Mouse (Mus musculus) small intestine, adult 2 months (tissue): ENCODE measurements around the gene Ntm. TPM values are rescaled to one million over a fixed set of nuclear protein-coding genes. Genes with fewer than 3 reads are reported as not detected.

Experiments used
- H3K27ac ChIP-seq: fragments of 200-500 bp; 2 replicates; pipeline ENCODE4 v1.5.1; 2012; ENCODE audit warnings: low read depth, low read length, control low read depth, inconsistent platforms; ENCODE audit not compliant: insufficient read depth
- H3K27me3 ChIP-seq: fragments of 200-500 bp; 2 replicates; pipeline ENCODE4 v1.6.1; 2012; ENCODE audit warnings: mild to moderate bottlenecking, moderate library complexity, low read length, inconsistent platforms; ENCODE audit not compliant: control insufficient read depth, insufficient read depth
- H3K36me3 ChIP-seq: fragments of 200-500 bp; 2 replicates; pipeline ENCODE4 v1.6.1; 2012; ENCODE audit warnings: mild to moderate bottlenecking, low read length, control low read depth, inconsistent platforms; ENCODE audit not compliant: control insufficient read depth, insufficient read depth
- H3K4me1 ChIP-seq: fragments of 200-500 bp; 2 replicates; pipeline ENCODE4 v1.6.1; 2012; ENCODE audit warnings: low read length, inconsistent platforms, mixed read lengths; ENCODE audit not compliant: control insufficient read depth, insufficient read depth, insufficient read length
- H3K4me3 ChIP-seq: fragments of 200-500 bp; 2 replicates; pipeline ENCODE4 v1.5.1; 2012; ENCODE audit warnings: low read depth, mild to moderate bottlenecking, control low read depth, inconsistent platforms, low read length, moderate library complexity
- CTCF ChIP-seq: fragments of 200-500 bp; IDR thresholded peaks from 2 replicates; pipeline ENCODE4 v1.5.1; 2012; ENCODE audit warnings: low read depth, mild to moderate bottlenecking, control low read depth, inconsistent platforms, low read length, moderate library complexity, mixed read lengths; ENCODE audit not compliant: insufficient replicate concordance, insufficient read length; ENCODE audit errors: extremely low read depth
- POLR2A ChIP-seq: fragments of 200-500 bp; IDR thresholded peaks from 2 replicates; pipeline ENCODE4 v1.6.1; 2012; ENCODE audit warnings: low read depth, mild to moderate bottlenecking, control low read depth, inconsistent platforms, low read length, moderate library complexity
- WGBS: fragments of 180-500 bp; shearing (Covaris S2); methylation state at CpG from one replicate; pipeline ENCODE4 v1.1.7; 2018; 5-methylcytosine and 5-hydroxymethylcytosine counted together
- polyA plus RNA-seq: library from polyadenylated mRNA; depleted of rRNA; stranded (reverse); fragments of >200 nt; gene quantifications from 2 replicates; pipeline ENCODE4 v1.2.3, GENCODE M21; 2012

Ntm gene
- polyA plus RNA-seq, 1 experiment = 0.10 TPM

DNA sequence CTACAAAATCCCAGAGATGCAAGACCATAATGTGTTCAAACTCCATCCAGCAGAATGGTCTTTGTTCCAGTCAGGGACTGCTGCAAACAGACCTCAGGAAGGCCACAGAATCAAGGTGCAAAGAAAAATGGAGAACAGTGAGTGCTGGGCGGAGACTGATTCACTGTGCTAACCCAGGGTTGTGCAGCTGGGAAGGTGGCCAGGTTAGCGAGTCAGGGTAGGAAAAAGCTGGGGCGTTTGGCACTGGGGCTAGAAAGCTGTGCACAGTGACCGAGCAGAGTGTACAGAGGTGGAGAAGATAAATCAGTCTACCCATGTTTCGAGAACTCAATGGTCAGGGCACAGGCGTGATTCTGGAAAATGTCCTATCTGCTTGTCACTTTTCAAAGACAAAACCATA lies 291.1 kb downstream of the Ntm start:
- Histone ChIP-seq H3K4me3 (no peak overlapping the region), H3K27ac (no peak overlapping the region), H3K4me1 (no peaks in the 10 kb centered on the region), H3K27me3 (no peaks in the 10 kb centered on the region), H3K36me3 (no peaks in the 10 kb centered on the region)
- WGBS = 73% methylated on average over 6 of the region's 6 CpGs
- TF ChIP-seq POLR2A (no peak), CTCF (no peak)

DNA sequence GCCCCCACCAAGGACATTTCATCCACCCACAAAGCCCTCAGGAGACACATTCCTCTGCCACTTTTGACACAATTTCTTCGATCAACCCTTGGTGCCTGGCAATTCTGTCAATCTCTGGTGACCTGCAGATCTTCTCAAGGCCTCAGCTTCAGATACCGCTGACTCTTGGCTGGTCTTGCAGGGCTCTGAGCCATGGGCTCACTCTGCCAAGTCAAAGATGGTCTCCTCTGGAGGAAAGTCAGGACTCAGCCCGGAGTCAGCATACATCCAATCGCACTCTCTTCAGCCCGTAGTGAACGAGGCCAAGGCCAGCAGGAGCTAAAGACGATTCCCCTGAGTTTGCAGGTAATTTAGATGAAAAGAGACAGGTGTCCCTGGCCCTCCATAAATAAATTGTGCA lies 299.7 kb downstream of the Ntm start:
- H3K27me3 ChIP-seq = no peaks in the 10 kb centered on the region
- no peak overlapping the region for H3K27ac ChIP-seq
- H3K4me1 ChIP-seq = no peaks in the 10 kb centered on the region
- WGBS = 76% methylated on average over 7 of the region's 7 CpGs
- H3K36me3 ChIP-seq = no peaks in the 10 kb centered on the region
- no peak overlapping the region for H3K4me3 ChIP-seq
- TF ChIP-seq POLR2A (no peak), CTCF (no peak)

DNA sequence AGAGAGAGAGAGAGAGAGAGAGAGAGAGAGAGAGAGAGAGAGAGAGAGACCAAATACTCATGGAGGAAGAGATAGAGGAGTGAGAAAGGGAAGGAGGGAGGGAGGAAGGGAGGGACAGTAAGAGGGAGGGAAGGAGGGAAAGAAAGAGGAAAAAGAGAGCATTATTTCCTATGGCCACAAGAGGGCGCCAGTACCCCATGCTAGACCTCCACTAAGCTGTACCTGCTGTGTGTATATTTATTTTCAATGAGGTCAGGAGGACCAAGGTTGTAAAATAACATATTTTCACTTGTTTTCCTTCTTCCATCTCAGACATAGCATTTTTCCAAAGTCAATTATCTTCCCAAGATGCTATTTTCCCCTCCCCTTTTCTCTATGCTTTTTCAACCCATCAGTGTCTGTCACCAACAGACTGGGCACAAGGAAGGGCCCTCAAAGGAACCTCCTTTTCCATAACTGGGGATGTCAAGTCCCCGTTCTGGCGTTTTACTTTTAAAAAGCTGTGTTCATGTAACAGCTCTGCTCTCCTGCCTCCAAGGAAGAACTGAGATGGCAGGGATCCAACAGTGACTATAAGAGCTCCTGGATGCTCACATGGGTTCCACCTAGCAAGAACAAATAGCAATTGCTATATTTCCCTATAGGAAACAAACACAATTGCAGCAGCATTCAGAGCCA lies 301.3 kb downstream of the Ntm start:
- H3K36me3 ChIP-seq = no peaks in the 10 kb centered on the region
- H3K27ac ChIP-seq = no peak overlapping the region
- no peaks in the 10 kb centered on the region for H3K27me3 ChIP-seq
- H3K4me3 ChIP-seq = no peak overlapping the region
- 12% methylated on average over 3 of the region's 3 CpGs for WGBS
- TF ChIP-seq POLR2A (no peak), CTCF (0 out of 2 replicates have a peak, but pooled peaks have one; percentile 10)
- H3K4me1 ChIP-seq = no peaks in the 10 kb centered on the region

DNA sequence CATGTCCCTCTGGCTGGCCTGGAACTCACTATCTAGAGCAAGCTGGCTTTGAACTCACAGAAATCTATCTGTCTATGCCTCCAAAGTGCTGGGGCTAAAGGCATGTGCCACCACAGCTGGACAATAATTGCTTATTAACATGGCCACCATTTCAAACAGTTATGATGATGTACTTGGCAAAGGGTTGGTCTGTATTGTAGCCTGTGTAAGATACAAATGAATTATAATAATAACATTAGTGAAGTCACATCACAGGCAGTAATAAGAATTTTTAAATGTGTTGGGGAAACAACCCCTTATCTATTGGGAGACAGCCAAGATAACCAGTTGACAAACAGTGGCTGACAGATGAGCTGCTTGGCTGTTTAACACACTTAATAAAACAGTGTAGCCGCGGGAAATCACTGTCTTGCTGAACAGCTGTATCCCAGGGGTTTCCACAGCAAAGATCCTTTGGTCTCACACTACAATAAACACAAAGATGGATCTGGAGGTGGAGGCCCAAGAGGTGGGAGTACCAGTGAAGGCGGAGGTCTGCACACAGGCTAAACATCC lies 302.8 kb downstream of the Ntm start:
- Histone ChIP-seq H3K4me3 (no peak overlapping the region), H3K36me3 (no peaks in the 10 kb centered on the region), H3K27me3 (no peaks in the 10 kb centered on the region), H3K27ac (no peak overlapping the region), H3K4me1 (no peaks in the 10 kb centered on the region)
- TF ChIP-seq CTCF (no peak), POLR2A (no peak)
- 37% methylated on average over 3 of the region's 3 CpGs for WGBS

DNA sequence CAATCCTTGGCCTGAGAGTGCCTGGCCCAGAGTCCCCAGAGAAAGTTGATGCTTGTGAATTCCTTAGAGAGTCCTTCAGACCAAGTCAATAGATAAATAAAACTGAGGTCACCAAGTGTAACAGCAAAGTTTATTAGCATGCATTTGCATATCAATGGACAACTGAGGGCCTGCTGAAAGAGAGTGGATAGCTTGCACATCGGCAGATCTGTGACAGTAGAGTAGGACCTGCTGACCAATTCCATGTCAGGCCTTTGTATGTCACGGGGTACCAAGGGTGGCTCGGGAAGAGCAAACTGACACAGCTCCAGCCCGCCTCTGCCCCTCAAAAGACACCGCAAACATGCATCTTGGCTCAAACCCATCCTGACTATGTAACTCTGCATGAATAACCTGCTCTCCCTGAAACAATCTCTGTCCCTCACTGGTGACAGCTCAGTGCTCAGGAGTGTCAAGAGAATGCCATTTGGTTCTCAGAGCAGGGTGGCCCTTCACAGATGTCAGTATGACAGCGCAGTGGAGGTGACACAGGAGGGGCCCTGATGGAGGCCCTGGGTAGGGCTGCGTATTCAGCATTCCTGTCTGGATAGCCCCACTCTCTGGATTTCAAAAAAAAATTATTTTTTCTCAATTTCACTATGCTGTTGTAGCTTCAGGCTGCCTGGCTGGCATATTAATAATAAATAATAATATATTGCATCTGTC lies 305.0 kb downstream of the Ntm start:
- 70% methylated on average over 7 of the region's 7 CpGs for WGBS

DNA sequence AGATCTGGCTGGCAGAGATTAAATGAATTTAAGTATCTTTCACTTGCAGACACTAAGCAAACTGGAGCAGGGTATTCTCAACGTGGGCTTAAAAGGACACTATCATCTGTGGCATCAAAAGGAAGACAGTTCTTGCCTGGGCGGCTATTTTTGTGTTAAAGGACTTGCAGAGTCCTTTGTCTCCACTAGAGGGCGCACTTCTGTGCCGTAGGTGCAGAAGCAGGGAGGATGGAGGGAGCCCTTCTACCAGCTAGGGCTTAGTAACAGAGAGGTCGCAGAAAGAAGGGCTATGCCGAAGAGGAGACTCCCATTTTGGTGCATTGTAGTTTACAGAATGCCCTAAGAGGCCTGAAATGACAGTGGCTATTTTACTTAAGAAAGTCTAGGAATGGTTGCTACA lies 308.1 kb downstream of the Ntm start:
- Histone ChIP-seq H3K4me3 (no peak overlapping the region), H3K27me3 (no peaks in the 10 kb centered on the region), H3K4me1 (no peaks in the 10 kb centered on the region), H3K27ac (no peak overlapping the region), H3K36me3 (no peaks in the 10 kb centered on the region)
- TF ChIP-seq CTCF (peak; percentile 68; the same call in 1 of the 2 replicates), POLR2A (no peak)
- WGBS = 14% methylated on average over 6 of the region's 6 CpGs

More for the DNA sequence above, 305.0 kb downstream of the Ntm start:
- Histone ChIP-seq H3K27ac (no peak overlapping the region), H3K36me3 (no peaks in the 10 kb centered on the region), H3K4me3 (no peak overlapping the region), H3K27me3 (no peaks in the 10 kb centered on the region), H3K4me1 (no peaks in the 10 kb centered on the region)
- TF ChIP-seq POLR2A = no peak
- no peak for TF ChIP-seq CTCF

DNA sequence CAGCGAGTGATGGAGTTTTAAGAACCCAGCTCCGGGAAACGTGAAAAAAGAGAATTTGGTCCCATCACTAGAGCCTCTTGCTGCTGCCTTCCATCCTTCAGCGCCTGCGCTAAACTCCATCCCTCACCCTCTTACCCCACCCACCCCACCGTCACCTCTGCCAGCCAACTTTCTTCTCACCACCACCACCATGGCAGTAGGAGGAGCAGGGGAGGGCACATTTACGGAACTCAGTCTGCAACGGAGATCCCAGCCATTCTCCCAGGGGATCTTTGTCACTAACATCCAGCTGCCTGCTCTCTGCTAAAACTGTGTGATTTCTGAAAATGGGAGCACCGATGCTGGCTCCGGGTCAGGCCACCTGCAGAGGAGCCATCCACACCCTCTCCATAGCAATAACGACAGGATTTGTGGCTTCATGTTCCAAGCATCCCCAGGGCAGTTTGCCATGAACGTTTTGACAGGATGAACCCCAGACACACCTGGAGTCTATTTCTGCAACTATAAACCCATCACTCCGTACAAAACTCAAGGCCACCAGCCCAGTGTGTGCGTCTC lies 309.2 kb downstream of the Ntm start:
- 71% methylated on average over 14 of the region's 14 CpGs for WGBS
- Histone ChIP-seq H3K36me3 (no peaks in the 10 kb centered on the region), H3K27me3 (no peaks in the 10 kb centered on the region), H3K4me3 (no peak overlapping the region), H3K27ac (no peak overlapping the region), H3K4me1 (no peaks in the 10 kb centered on the region)
- TF ChIP-seq POLR2A (no peak), CTCF (no peak)
